Mouse (Mus musculus) lung, postnatal 25 days (tissue): ENCODE measurements around the gene Dctn1.

Source experiments
- DNase-seq: peaks from one replicate; pipeline ENCODE4 v3.0.0; 2022; ENCODE audit warnings: low spot score

Gene Dctn1

DNA sequence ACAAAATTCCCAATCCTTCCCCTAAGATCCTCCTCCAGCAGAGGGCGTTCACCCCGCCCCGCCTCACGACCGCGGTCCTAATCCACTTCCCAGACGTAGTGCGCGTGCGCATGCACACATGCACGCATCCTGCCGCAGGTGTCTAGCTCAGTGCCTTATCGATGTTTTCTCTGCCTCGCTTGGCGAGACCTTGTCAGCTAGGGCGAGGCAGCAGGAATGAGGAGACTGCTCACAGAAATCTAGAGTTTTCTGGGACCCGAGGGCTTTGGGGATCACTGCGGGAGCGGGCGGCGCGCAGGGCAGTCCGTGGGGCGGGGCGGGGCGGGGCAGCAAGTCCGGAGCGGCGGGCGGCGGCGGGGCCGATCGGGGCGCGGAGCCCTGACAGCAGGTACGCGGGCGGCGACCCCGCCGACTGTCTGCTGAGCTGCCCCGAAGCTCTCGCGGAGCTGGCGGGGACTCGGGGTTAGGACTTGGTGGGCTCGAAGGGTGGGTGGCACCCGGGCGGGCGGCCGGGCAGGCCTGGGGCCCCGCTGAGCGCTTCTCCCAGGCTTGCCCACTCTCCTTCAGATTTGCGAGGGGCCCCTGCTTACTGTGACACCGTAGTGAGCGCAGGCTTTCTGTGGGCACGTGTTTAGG lies at the start of gene Dctn1:
Gene Dctn1, plus strand, starts transcription at position 314 of the 636 bp plus-strand sequence.
- peak; percentile 94 for DNase-seq

DNA sequence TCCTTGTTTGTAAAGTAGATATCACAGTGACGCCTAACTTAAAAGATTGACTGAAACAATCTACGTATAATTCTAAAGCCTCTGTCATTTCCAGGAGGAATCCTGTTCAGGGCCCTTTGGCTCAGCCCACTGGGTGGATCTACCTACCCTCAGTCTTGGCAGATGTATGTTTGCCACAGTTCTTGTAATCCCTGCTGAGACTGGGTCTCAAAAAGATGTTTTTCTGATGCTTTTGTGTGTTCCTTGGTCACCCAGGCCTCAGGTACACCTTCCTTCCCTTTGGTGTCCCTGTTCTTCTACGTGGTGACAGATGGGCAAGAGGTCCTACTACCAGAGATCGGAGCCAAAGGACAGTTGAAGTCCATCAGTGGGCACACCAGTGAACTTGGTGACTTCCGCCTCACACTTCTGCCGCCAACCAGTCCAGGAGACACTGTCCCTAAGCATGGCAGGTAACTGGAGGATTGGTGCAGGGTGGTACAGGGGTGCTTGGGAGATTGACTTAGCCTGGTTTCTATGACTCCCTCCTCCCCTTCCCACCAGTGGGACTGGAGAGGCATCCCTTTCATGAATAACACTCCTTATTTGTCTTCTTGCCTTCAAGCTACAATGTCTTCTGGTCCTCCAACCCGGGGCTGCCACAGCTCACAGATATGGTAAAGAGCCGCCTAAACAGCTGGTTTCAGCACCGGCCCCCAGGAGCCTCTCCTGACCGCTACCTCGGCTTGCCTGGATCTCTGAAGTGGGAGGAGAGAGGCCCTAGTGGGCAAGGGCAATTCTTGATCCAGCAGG lies 49.2 kb upstream of the Dctn1 start:
- no peak for DNase-seq

DNA sequence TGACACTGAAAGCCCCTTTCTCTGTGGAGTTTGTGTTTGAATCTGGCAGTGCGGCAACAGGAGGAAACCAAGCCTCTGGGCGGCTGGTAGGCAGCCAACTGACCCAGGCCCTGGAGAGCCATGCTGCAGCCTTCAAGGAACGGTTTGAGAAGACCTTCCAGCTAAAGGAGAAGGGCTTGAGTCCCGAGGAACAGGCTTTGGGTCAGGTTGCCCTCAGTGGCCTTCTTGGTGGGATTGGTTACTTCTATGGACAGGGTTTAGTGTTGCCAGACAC lies 48.6 kb upstream of the Dctn1 start:
- DNase-seq, result no peak

DNA sequence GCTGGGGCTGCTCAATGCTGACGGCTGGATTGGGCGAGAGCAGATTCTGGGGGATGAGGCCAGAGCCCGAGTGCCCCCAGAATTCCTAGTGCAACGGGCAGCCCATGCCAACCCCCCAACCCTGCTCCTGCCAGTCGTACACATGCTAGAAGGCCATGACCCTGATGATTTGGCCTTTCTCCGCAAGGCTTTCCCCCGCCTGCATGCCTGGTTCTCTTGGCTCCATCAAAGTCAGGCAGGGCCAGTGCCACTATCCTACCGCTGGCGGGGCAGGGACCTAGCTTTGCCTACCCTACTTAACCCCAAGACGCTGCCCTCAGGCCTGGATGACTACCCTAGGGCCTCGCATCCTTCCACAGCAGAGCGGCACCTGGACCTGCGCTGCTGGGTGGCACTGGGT lies 48.1 kb upstream of the Dctn1 start:
- DNase-seq, result no peak

DNA sequence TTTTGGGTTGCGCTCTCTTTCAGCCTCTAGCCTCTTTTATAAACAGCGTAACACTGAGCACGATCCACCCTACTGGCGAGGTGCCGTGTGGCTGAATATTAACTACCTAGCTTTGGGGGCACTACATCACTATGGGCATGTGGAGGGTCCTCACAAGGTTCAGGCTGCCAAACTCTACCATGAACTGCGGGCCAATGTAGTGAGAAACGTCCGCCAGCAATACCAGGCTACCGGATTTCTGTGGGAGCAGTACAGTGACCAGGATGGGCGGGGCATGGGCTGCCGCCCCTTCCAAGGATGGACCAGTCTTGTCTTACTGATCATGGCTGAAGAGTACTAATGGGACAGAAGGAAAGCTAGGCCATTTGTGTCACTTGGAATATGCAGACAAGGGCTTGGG lies 47.4 kb upstream of the Dctn1 start:
- DNase-seq, result no peak

DNA sequence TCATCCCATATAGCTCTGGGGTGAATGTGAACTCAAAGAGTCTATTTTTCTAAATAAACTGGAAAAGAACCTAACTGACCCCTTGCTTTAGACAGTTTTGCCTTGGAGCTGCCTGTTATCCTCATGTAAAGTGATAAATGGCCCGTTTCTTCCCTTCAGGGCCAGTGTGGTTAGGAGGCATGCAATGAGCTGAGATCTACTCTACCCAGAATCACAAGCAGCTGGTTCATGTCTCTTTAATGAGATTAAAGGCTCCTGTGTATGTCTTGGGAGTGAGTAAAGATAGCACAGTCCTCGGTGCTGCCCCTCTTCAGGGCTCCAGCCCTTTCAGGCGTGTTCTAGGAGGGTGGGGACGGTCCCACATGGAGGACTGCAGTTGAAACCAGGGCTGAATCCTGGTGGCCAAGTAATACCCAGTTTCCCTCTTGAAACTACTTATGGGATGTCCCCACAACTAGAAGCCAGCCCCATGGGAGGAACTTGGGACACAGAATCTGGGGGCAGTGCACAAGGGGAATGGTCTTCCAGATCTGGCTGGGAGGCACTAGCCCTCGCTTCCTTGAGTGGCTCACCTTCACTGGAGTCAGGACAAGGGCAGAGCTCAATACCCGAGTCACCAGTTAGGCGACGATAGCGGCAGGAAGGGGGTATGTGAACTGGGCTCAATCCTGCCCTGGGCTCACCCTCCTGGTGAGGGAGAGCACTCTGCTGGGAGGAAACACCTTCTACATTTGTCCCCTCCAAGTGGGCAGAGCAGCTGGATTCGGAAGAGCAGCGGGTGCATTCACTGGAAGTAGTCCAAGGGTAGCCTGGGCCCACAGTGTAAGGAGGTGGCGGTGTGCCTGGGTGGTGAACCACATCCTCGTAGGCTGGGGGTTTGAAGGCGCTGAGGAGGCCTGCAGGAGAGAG lies 46.6 kb upstream of the Dctn1 start:
- DNase-seq, result no peak

DNA sequence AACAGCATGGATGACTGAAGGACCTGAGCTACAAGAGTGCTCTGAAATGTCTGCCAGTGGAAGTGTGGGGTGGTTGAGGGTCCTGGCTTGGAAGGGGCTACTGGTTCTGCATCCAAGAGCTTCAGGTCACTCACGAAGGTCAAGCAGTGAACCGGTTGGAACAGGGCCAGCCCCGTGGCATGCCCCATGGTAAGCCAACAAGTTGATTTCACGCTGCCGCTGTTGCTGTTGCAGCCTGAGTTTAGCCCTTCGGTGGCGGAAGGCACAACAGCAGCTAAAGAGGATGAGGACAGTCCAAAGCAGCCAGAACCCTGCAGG lies 46.0 kb upstream of the Dctn1 start:
- no peak for DNase-seq

DNA sequence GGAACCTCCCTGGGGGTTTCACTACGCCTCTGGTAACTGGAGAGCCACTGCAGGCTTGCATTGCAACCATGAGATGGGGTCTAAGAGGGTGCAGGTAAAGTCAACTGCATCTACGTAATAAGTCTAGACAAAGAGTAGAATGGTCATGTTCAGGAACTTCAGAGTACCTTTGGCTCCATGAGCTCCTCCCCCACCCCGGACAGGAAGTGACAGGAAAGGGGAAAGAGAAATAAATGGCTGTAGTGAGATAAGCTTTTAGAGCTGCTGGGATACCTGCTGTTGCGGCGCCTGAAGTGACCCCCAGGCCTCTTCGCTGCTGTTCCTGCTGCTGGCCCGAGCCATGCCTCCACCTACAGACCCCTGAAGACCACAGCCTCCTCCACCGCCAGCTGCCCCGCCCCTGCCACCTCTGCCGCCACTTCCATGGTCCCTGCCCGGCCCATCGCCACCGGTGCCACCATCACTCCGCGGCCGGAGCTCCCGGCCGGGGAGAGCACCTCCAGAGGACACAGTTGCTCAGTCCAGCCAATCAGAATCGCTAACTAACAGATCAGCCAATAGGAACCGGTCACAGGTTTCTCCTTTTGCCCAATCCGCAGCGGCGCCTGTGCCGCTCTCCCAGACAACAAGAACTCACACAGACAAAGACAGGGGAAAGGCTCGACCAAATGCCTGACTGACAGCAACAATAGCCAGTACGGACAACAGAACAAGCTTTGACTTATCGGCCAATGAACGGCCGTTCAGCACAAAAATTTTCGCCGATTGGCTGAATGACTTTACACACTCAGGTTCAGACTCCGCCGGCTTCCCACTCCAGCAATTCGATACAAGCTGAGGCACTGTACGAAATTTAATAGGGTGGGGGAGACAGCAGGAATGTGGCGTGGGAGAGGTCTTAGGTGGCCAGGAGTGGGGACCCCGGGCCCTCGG lies 44.5 kb upstream of the Dctn1 start, which contains the start of gene Wbp1:
Gene Wbp1, minus strand, starts transcription at position 630 of the 933 bp plus-strand sequence.
- DNase-seq, result peak; percentile 99

DNA sequence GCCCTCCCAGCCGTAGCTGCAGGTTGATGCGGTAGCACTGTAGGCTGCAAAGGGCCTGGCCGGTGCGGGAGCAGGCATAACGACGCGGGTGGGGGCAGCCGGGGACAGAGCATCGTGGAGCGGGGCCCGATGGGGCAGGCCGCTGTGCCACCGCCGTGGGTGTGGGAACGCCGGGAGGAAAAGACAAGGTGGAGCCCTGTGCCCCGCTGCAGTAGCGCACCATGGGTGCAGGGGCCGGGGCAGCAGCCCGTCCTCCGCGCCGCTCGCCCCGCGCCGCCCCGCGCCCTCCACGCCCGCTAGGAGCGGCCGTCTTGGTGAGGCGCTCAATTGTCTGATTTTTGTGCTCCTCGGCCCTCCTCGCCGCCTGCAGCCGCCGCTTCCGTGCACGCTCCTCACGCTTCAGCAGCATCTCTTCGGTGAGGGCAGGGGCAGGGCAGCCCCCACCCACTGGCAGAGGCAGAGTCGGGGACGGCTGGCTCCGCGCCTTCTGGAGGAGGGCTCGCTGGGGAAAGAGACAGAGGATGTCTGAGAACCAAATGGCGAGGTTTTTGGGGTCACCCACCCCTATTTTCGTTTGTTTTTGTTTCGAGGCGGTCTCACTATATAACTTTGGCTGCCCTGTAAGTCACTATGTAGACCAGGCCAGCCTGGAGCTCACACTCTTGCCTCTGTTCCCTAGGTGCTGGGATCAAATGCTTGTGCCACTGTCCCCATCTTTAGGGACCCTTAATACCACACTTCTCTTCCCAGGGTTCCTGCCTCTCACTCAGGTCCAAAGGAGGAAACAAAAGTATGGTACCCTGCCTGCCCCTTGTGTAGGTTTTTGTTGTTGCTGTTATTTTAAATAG lies 43.6 kb upstream of the Dctn1 start:
- DNase-seq, result no peak

DNA sequence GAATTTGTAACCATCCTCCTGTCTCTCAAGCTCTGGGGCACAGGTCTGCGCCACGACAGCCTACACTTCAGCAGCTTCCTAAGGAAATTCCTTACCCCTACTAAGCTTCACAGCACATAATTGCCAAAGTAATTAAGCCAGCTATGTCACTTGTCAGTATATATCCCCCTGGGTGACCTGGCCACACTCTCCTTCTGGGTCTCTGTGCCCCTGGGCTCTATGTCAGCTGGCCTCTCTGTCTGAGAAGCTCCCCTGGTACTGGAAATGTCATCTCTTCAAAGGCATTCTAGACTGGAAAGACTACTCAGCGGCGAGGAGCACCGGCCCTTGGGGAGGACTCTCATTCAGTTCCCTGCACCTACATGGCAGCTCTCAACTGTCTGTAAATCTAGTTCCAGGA lies 42.8 kb upstream of the Dctn1 start:
- DNase-seq, result no peak

DNA sequence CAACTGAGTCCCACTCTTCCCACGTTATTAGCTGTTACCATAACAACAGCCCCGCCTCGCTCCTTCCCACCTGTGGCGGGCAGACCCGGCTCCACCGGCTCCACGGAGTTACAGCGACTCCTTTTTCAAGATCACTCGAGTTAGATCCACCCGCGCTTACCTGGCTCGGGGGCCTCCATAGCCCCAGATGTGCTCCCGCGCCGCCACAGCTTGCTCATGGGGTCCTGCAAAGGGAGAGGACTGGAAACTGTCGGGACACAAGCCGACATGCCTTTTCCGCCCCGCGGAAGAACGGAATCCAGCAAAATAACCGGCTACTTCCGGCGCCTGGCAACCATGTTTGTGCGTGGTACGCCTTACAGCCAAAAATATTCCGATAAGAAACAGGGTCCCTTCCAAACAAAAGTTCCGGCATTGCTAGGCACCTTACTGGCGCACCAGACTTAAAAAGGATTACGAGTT lies 40.8 kb upstream of the Dctn1 start:
- peak; percentile 95 for DNase-seq

DNA sequence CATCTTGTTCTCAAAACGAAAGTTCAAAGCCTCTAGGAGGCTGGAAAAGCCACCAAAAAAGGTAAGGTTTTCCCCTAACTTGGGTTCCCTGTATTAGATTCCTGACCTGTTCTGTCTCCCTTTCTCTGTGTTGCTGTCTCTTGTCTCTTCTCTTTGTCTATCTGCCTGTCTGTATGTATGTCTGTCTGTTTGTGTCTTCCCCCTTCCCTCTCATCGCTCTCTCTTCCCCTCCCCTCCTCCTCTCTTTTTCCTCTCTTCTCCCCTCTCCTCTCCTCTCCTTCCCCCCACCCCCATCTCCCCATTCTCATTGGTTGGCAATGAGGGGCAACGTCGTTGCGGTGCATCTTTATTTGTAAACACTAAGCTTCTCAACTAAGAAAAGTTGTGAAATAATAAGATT lies 40.4 kb upstream of the Dctn1 start, which contains the start of gene Ino80b:
Gene Ino80b, minus strand, starts transcription at position 101 of the 400 bp plus-strand sequence.
- no peak for DNase-seq

DNA sequence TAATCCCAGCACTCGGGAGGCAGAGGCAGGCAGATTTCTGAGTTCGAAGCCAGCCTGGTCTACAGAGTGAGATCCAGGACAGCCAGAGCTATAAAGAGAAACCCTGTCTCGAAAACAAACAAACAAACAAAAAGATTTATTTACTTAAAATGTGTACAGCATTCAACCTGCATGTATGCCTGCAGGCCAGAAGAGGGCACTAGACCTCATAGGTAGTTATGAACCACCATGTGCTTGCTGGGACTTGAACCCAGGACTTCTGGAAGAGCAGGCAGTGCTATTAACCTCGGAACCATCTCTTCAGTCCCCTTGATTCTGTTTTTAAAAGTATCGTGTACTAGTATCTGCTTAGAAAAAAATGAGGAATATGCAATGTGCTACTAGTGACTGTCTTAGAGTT lies 38.3 kb upstream of the Dctn1 start:
- DNase-seq, result no peak

DNA sequence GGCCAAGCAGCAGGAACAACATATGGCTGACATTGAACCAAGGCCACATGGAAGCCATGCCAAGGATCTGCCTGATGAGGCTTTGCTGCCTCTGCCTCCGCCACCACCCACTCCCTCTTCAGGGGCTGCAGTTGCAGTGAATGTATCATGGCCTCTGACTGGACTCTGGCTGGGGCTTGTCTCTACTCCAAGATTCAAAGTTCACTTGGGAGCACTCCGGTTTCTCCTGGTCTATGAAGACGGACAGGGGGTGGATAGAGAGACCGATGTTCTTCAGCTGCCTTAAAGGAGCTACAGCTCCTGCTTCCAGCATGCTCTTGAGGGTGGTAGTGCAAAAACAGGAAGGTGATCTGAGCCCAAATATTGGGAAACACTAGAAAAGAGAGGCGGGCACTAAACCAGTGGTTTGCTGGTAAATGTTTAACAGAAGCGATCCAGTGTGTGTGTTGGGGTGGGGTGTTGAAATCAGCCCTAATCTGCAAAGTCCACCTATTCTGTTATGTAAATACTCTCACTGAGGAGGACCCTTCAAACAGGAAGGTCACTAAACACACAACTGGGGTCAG lies 34.2 kb upstream of the Dctn1 start:
- peak; percentile 79 for DNase-seq

DNA sequence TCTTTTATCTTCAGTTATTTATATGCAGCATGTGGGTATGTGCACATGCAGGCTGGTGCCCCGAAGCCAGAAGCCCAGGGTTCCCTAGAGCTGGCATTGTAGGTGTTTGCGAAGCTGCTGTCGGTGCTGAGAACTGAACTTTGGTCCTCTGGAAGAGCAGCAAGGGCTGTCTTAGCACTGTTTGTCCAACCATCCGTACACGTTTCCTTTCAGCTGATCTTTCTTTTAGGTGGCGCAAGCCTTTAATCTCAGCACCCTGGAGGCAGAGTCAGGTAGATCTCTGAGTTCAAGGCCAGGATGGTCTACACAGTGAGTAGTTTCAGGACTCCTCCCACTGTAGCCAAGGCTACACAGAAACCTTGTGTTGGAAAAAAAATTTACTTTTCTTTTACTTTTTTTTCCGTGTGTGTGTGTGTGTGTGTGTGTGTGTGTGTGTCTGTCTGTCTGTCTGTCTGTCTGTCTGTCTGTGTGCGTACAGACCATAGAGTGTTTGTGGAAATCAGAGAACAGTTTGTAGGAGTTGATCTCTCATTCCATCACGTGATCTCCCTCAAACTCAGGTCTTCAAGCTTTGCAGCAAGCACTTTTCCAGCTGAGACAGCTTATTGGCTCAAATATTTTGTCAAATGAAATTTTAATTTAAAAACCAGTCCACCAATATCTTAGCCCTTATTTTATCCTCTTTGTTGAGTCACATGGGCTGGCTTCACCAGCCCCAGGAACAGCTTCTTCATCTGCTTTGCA lies 33.4 kb upstream of the Dctn1 start:
- no peak for DNase-seq

DNA sequence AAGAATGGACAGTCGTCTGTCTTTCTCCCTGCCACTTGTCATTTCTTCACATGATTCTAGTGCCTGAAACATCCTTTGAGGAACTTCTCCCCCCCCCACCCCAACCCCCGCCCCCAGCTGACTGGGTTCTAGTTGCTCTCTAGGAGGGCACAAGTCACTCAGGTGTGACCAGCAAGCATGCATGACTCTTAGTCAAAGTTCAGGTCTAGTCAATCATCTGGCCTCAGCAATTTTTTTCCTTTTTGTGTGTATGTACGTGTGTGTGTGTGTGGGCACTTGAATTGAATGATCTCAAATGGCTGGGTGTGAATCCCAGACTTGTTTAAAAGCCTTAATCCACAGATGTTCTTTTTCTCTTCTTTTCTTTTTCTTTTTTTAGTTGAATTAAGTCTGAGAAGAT lies 31.5 kb upstream of the Dctn1 start:
- no peak for DNase-seq

DNA sequence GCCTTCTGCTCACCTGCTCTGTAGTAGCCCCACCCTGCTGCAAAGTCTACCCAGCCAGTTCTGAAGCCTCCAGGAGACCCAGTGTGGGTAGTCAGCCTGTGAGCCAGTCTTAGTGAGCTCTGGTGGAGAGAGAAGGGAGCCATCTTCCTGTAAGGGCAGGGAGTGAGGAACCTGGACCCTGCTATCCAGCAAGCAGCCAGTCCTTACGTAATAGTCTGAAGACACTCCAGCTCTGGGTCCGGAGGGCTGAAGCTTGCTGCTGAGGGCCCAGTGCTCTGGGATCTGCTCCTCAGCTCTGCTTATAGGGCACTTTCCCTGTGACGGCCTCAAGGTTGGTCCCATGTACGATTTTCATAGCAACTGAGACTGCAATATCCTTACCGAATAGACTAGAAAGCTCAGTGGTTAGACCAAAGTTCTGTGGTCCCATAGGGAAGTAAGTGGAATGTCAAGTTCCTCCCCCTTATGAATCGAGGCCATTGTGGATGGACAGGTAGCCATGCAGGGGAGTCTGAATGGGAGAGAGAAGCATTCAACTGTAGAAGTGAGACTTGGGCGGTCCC lies 30.7 kb upstream of the Dctn1 start, which contains the start of gene Rtkn:
Gene Rtkn, plus strand, starts transcription at position 513 of the 563 bp plus-strand sequence.
- DNase-seq, result no peak

DNA sequence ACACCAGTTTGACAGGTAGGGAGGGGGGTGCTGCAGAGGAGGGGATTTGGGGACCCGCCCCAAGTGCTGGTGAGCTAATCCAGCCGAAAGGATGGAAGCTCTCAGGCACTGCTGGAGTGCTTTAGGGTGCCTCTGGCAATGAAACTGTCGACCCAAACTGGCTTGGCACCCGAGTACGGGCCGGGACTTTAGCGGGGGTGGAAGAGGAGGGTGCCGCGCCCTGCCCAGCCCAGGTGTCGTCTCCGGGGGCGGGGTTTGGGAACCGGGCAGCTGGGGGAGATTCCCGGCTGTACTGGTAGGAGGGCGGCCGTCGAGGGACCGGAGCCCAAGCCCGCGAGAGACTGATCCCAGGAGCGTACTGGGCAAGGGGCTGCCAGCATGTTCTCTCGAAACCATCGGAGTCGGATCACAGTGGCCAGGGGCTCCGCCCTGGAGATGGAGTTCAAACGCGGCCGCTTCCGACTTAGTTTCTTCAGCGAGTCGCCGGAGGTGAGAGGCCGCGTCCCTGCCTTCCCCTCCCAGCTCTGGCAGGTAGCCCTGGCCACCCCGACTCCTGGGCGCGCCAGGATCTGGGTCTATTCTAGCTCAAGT lies 30.1 kb upstream of the Dctn1 start:
- DNase-seq, result peak; percentile 66
